Mouse (Mus musculus): ENCODE results near the gene Vwa8. TPM values are rescaled to one million over a fixed set of nuclear protein-coding genes. Genes with fewer than 3 reads are reported as not detected.

The Vwa8 gene
- polyA plus RNA-seq, 1 experiment from 2014 or later = 15.6 TPM

DNA sequence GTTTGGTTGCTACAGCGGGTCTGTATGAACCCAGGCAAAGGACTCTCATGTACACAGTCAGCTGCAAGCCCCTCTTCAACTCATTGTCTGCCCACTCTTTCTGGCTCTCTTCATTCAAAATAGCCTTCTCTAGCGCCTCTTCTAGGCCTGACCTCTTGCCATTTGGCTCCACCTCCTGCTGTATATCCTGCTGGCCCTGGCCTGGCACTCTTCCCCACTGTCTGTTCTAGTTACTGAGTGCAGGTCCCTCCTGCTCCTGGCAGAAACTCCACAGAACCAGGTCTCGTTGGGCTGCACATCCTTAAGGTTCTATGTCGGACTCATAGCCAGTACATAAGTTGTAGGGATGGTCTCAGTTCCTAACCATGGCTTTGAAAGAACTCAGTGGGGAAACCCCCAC lies 293.5 kb downstream of the Vwa8 start:
- no peak overlapping the region for H3K27ac ChIP-seq (ENCODE audit: low read depth, low read length)
- H3K36me3 ChIP-seq (ENCODE audit: control insufficient read depth, insufficient read depth) = no peaks in the 10 kb centered on the region
- TF ChIP-seq CTCF (IDR thresholded peaks at IDR 0.05; ENCODE audit: low read depth) = no peak
- no peaks in the 10 kb centered on the region for H3K9me3 ChIP-seq (ENCODE audit: control insufficient read depth)
- H3K4me1 ChIP-seq (replicated peaks; ENCODE audit: control insufficient read depth, insufficient read depth, low read length) = no peaks in the 10 kb centered on the region
- H3K4me3 ChIP-seq (ENCODE audit: low read depth, low read length) = no peak overlapping the region
- no peaks in the 10 kb centered on the region for H3K27me3 ChIP-seq (replicated peaks; ENCODE audit: control insufficient read depth, insufficient read depth, low read length)
- H3K9ac ChIP-seq (ENCODE audit: low read depth, low read length) = no peak overlapping the region
- no peak for ATAC-seq
- 79% methylated on average over 4 of the region's 4 CpGs for WGBS
- H3K4me2 ChIP-seq (replicated peaks; ENCODE audit: low read depth) = no peak overlapping the region

- WGBS = 91% methylated on average over 9 of the region's 9 CpGs
- ATAC-seq = no peak
- no peak overlapping the region for H3K4me3 ChIP-seq (ENCODE audit: low read depth, low read length)
- H3K27me3 ChIP-seq (replicated peaks; ENCODE audit: control insufficient read depth, insufficient read depth, low read length) = no peaks in the 10 kb centered on the region
- H3K36me3 ChIP-seq (ENCODE audit: control insufficient read depth, insufficient read depth) = no peaks in the 10 kb centered on the region
- no peaks in the 10 kb centered on the region for H3K9me3 ChIP-seq (ENCODE audit: control insufficient read depth)
- H3K27ac ChIP-seq (ENCODE audit: low read depth, low read length) = no peak overlapping the region
- no peak for TF ChIP-seq CTCF (IDR thresholded peaks at IDR 0.05; ENCODE audit: low read depth)
- no peaks in the 10 kb centered on the region for H3K4me1 ChIP-seq (replicated peaks; ENCODE audit: control insufficient read depth, insufficient read depth, low read length)
- H3K4me2 ChIP-seq (replicated peaks; ENCODE audit: low read depth) = no peak overlapping the region
- H3K9ac ChIP-seq (ENCODE audit: low read depth, low read length) = no peak overlapping the region
Observed at GRCm38 (mm10) chr14:79143696-79144095, 294.8 kb downstream of the Vwa8 start.

GRCm38 (mm10) chr14:79144278-79145224 lies 295.7 kb downstream of the Vwa8 start:
- no peaks in the 10 kb centered on the region for H3K36me3 ChIP-seq (ENCODE audit: control insufficient read depth, insufficient read depth)
- no peak for TF ChIP-seq CTCF (IDR thresholded peaks at IDR 0.05; ENCODE audit: low read depth)
- H3K9me3 ChIP-seq (ENCODE audit: control insufficient read depth) = no peaks in the 10 kb centered on the region
- ATAC-seq = no peak
- H3K4me1 ChIP-seq (replicated peaks; ENCODE audit: control insufficient read depth, insufficient read depth, low read length) = no peaks in the 10 kb centered on the region
- H3K27me3 ChIP-seq (replicated peaks; ENCODE audit: control insufficient read depth, insufficient read depth, low read length) = no peaks in the 10 kb centered on the region
- no peak overlapping the region for H3K9ac ChIP-seq (ENCODE audit: low read depth, low read length)
- no peak overlapping the region for H3K4me3 ChIP-seq (ENCODE audit: low read depth, low read length)
- no peak overlapping the region for H3K27ac ChIP-seq (ENCODE audit: low read depth, low read length)
- no peak overlapping the region for H3K4me2 ChIP-seq (replicated peaks; ENCODE audit: low read depth)
- 90% methylated on average over 13 of the region's 13 CpGs for WGBS

DNA sequence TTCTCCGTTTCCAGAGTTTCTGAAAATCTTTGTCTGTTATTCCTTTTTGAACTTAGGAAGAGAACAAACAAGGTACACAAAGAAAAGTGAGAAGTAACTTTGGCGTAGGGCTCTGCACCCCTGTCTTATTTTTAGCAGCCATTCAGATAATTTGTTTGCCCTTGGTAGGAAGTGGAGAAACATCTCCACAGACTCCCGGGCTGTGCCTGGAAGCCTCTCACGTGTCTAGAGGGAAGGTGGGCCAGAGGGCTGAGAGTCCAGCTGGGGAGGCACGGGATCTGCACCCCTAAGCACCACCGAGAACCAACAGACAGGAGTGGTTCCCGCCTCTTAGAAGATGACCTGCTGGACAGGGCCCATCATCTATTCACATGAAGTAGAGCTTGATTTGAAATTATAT lies 302.9 kb downstream of the Vwa8 start:
- no peak for TF ChIP-seq CTCF (IDR thresholded peaks at IDR 0.05; ENCODE audit: low read depth)
- 80% methylated on average over 7 of the region's 7 CpGs for WGBS
- Histone ChIP-seq H3K4me3 (ENCODE audit: low read depth, low read length) (no peak overlapping the region), H3K27me3 (replicated peaks; ENCODE audit: control insufficient read depth, insufficient read depth, low read length) (no peaks in the 10 kb centered on the region), H3K4me1 (replicated peaks; ENCODE audit: control insufficient read depth, insufficient read depth, low read length) (no peaks in the 10 kb centered on the region), H3K27ac (ENCODE audit: low read depth, low read length) (no peak overlapping the region), H3K36me3 (ENCODE audit: control insufficient read depth, insufficient read depth) (no peaks in the 10 kb centered on the region), H3K9me3 (ENCODE audit: control insufficient read depth) (no peaks in the 10 kb centered on the region), H3K9ac (ENCODE audit: low read depth, low read length) (no peak overlapping the region), H3K4me2 (replicated peaks; ENCODE audit: low read depth) (no peak overlapping the region)
- ATAC-seq = no peak

DNA sequence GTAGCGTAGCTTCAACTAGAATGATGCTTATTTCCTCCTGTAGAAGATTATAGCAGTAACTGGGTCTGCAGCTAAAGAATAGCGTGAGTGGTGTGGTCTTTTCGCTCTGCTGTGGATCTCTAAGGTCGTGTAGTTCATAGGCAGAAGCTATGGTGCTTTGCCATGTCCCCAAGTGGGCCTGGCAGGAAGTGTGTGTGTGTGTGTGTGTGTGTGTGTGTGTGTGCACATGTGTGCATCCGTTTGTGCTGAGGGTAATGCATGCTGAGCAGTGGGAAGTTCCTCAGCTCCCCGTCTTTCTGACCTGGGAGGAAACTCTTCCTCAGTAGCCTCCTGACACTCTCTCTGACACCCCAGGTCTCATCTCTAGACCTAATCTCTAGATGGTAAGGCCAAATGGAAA lies 305.0 kb downstream of the Vwa8 start:
- peaks cover 4% of the 10 kb centered on the region; the same call in 1 of the 2 replicates for H3K36me3 ChIP-seq (ENCODE audit: control insufficient read depth, insufficient read depth)
- no peaks in the 10 kb centered on the region for H3K4me1 ChIP-seq (replicated peaks; ENCODE audit: control insufficient read depth, insufficient read depth, low read length)
- H3K4me3 ChIP-seq (ENCODE audit: low read depth, low read length) = no peak overlapping the region
- no peaks in the 10 kb centered on the region for H3K9me3 ChIP-seq (ENCODE audit: control insufficient read depth)
- 80% methylated on average over 6 of the region's 6 CpGs for WGBS
- no peak for ATAC-seq
- no peak for TF ChIP-seq CTCF (IDR thresholded peaks at IDR 0.05; ENCODE audit: low read depth)
- no peak overlapping the region for H3K9ac ChIP-seq (ENCODE audit: low read depth, low read length)
- no peaks in the 10 kb centered on the region for H3K27me3 ChIP-seq (replicated peaks; ENCODE audit: control insufficient read depth, insufficient read depth, low read length)
- no peak overlapping the region for H3K4me2 ChIP-seq (replicated peaks; ENCODE audit: low read depth)
- no peak overlapping the region for H3K27ac ChIP-seq (ENCODE audit: low read depth, low read length)

DNA sequence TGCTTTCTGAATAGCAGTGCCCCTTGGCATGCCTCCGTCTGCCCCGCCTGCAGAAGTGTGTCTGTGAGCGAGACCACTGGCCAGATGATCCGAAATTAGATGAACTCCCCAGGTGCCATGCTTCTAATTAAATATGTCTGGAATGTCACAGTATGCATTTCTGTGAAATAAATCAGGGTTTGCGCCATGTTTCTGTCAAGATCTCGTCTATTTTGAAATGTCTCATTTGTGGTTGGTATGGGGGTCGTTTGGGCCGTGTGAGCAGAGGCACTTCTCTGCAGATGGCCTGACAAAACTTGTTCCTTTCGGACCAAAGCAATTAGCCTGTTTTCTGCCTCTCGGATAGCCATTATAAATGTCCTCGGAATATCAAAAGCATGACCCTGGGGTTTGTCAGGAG lies 306.1 kb downstream of the Vwa8 start:
- Histone ChIP-seq H3K4me3 (ENCODE audit: low read depth, low read length) (no peak overlapping the region), H3K9ac (ENCODE audit: low read depth, low read length) (no peak overlapping the region), H3K4me1 (replicated peaks; ENCODE audit: control insufficient read depth, insufficient read depth, low read length) (no peaks in the 10 kb centered on the region), H3K9me3 (ENCODE audit: control insufficient read depth) (no peaks in the 10 kb centered on the region), H3K4me2 (replicated peaks; ENCODE audit: low read depth) (no peak overlapping the region), H3K36me3 (ENCODE audit: control insufficient read depth, insufficient read depth) (peaks cover 4% of the 10 kb centered on the region; the same call in 1 of the 2 replicates), H3K27me3 (replicated peaks; ENCODE audit: control insufficient read depth, insufficient read depth, low read length) (no peaks in the 10 kb centered on the region), H3K27ac (ENCODE audit: low read depth, low read length) (no peak overlapping the region)
- no peak for TF ChIP-seq CTCF (IDR thresholded peaks at IDR 0.05; ENCODE audit: low read depth)
- 79% methylated on average over 11 of the region's 11 CpGs for WGBS
- ATAC-seq = no peak

Measured in intestine, postnatal 0 days (tissue).